Mouse (Mus musculus) kidney, embryonic 14.5 days (tissue): ENCODE data around the gene Sgta. TPM values are rescaled to one million over a fixed set of nuclear protein-coding genes. Genes with fewer than 3 reads are reported as not detected.

Experiments
- ATAC-seq: fragments of 200-750 bp; cut with Nextera tagmentation; 2 replicates; pipeline ENCODE4 v1.8.0; 2017; ENCODE audit warnings: moderate number of reproducible peaks, mild to moderate bottlenecking, moderate TSS enrichment, moderate library complexity; ENCODE audit not compliant: low FRiP score, low TSS enrichment
- H3K27ac ChIP-seq: fragments of 300-500 bp; sonication (generic); 2 replicates; pipeline ENCODE4 v1.5.1; 2014; ENCODE audit warnings: low read depth, mild to moderate bottlenecking, low read length, moderate library complexity, mixed read lengths
- H3K27me3 ChIP-seq: fragments of 300-500 bp; sonication (generic); 2 replicates; pipeline ENCODE4 v1.6.1; 2014; ENCODE audit warnings: mild to moderate bottlenecking, low read length; ENCODE audit not compliant: control insufficient read depth, insufficient read depth
- H3K36me3 ChIP-seq: fragments of 300-500 bp; sonication (generic); 2 replicates; pipeline ENCODE4 v1.6.1; 2014; ENCODE audit warnings: low read length, mixed read lengths; ENCODE audit not compliant: control insufficient read depth, insufficient read depth
- H3K4me1 ChIP-seq: fragments of 300-500 bp; sonication (generic); 2 replicates; pipeline ENCODE4 v1.6.1; 2014; ENCODE audit warnings: low read length, mixed read lengths; ENCODE audit not compliant: control insufficient read depth, insufficient read depth
- H3K4me2 ChIP-seq: fragments of 300-500 bp; sonication (generic); replicated peaks from 2 replicates; pipeline ENCODE4 v1.6.1; 2014; ENCODE audit warnings: low read depth, mild to moderate bottlenecking, low read length
- H3K4me3 ChIP-seq: fragments of 300-500 bp; sonication (generic); 2 replicates; pipeline ENCODE4 v1.5.1; 2014; ENCODE audit warnings: mild to moderate bottlenecking, low read length
- H3K9ac ChIP-seq: fragments of 300-500 bp; sonication (generic); 2 replicates; pipeline ENCODE4 v1.6.1; 2014; ENCODE audit warnings: low read depth, mild to moderate bottlenecking, low read length, moderate library complexity
- H3K9me3 ChIP-seq: fragments of 300-500 bp; sonication (generic); 2 replicates; pipeline ENCODE4 v1.6.1; 2016; ENCODE audit warnings: low read length; ENCODE audit not compliant: control insufficient read depth
- WGBS: fragments of 180-500 bp; shearing (Covaris S2); extraction: QIAGEN DNeasy Blood & Tissue Kit; methylation state at CpG from one replicate; pipeline ENCODE4 v1.1.7; 2014; 5-methylcytosine and 5-hydroxymethylcytosine counted together
- polyA plus RNA-seq: library from polyadenylated mRNA; unstranded; fragments of >200 nt; fragmentation: Nextera tagmentation; extraction: Ambion mirVana; gene quantifications from 2 replicates; pipeline ENCODE4 v1.2.1, GENCODE M21; 2014

Gene Sgta
- polyA plus RNA-seq, 1 experiment from 2014 or later, result 196 TPM

GRCm38 (mm10) chr10:80999362-81000196, 60.4 kb downstream of the Sgta start:
- no peak overlapping the region for H3K4me2 ChIP-seq
- no peaks in the 10 kb centered on the region for H3K36me3 ChIP-seq
- WGBS, result 28% methylated on average over 37 of the region's 37 CpGs
- no peak overlapping the region for H3K27ac ChIP-seq
- peaks cover 6% of the 10 kb centered on the region; the same call in 1 of the 2 replicates for H3K4me1 ChIP-seq
- ATAC-seq, result peak; percentile 69
- peaks cover 12% of the 10 kb centered on the region; the same call in 1 of the 2 replicates for H3K27me3 ChIP-seq
- no peak overlapping the region for H3K9ac ChIP-seq
- H3K4me3 ChIP-seq, result no peak overlapping the region
- H3K9me3 ChIP-seq, result no peaks in the 10 kb centered on the region

- H3K4me2 ChIP-seq, result no peak overlapping the region
- H3K27ac ChIP-seq, result no peak overlapping the region
- H3K9ac ChIP-seq, result no peak overlapping the region
- H3K4me1 ChIP-seq, result peaks cover 6% of the 10 kb centered on the region; the same call in 1 of the 2 replicates
- no peaks in the 10 kb centered on the region for H3K36me3 ChIP-seq
- WGBS, result 16% methylated on average over 12 of the region's 12 CpGs
- no peak overlapping the region for H3K4me3 ChIP-seq
- ATAC-seq, result no peak
- H3K9me3 ChIP-seq, result no peaks in the 10 kb centered on the region
- peaks cover 12% of the 10 kb centered on the region; the same call in 1 of the 2 replicates for H3K27me3 ChIP-seq
Measured at GRCm38 (mm10) chr10:80998778-80999177, 61.2 kb downstream of the Sgta start.

- 40% methylated on average over 14 of the region's 14 CpGs for WGBS
- Histone ChIP-seq H3K4me2 (no peak overlapping the region), H3K27me3 (peaks cover 12% of the 10 kb centered on the region; the same call in 1 of the 2 replicates), H3K4me1 (peaks cover 6% of the 10 kb centered on the region; the same call in 1 of the 2 replicates), H3K27ac (no peak overlapping the region), H3K9ac (no peak overlapping the region), H3K36me3 (no peaks in the 10 kb centered on the region), H3K9me3 (no peaks in the 10 kb centered on the region), H3K4me3 (no peak overlapping the region)
- ATAC-seq, result no peak
Measured at GRCm38 (mm10) chr10:80998021-80998420, 62.0 kb downstream of the Sgta start.

GRCm38 (mm10) chr10:80997332-80997731, 62.6 kb downstream of the Sgta start:
- Histone ChIP-seq H3K36me3 (no peaks in the 10 kb centered on the region), H3K9ac (no peak overlapping the region), H3K27me3 (peaks cover 12% of the 10 kb centered on the region; the same call in 1 of the 2 replicates), H3K4me1 (peaks cover 6% of the 10 kb centered on the region; the same call in 1 of the 2 replicates), H3K27ac (no peak overlapping the region), H3K9me3 (no peaks in the 10 kb centered on the region), H3K4me3 (no peak overlapping the region), H3K4me2 (no peak overlapping the region)
- ATAC-seq, result no peak
- WGBS, result 82% methylated on average over 8 of the region's 8 CpGs

GRCm38 (mm10) chr10:80996501-80996900, 63.5 kb downstream of the Sgta start:
- H3K4me3 ChIP-seq, result no peak overlapping the region
- 95% methylated on average over 8 of the region's 8 CpGs for WGBS
- H3K36me3 ChIP-seq, result no peaks in the 10 kb centered on the region
- no peak for ATAC-seq
- peaks cover 6% of the 10 kb centered on the region; the same call in 1 of the 2 replicates for H3K4me1 ChIP-seq
- H3K27ac ChIP-seq, result no peak overlapping the region
- no peak overlapping the region for H3K4me2 ChIP-seq
- H3K27me3 ChIP-seq, result peaks cover 12% of the 10 kb centered on the region; the same call in 1 of the 2 replicates
- H3K9me3 ChIP-seq, result no peaks in the 10 kb centered on the region
- H3K9ac ChIP-seq, result no peak overlapping the region

- Histone ChIP-seq H3K36me3 (no peaks in the 10 kb centered on the region), H3K27me3 (peaks cover 12% of the 10 kb centered on the region; the same call in 1 of the 2 replicates), H3K4me3 (no peak overlapping the region), H3K4me2 (no peak overlapping the region), H3K4me1 (peaks cover 6% of the 10 kb centered on the region; the same call in 1 of the 2 replicates), H3K27ac (no peak overlapping the region), H3K9ac (no peak overlapping the region), H3K9me3 (no peaks in the 10 kb centered on the region)
- no peak for ATAC-seq
- 13% methylated on average over 21 of the region's 21 CpGs for WGBS
Measured at GRCm38 (mm10) chr10:80995091-80995632, 64.8 kb downstream of the Sgta start.

- no peak for ATAC-seq
- H3K27me3 ChIP-seq, result peaks cover 11% of the 10 kb centered on the region; the same call in 1 of the 2 replicates
- H3K9me3 ChIP-seq, result no peaks in the 10 kb centered on the region
- no peak overlapping the region for H3K27ac ChIP-seq
- no peak overlapping the region for H3K9ac ChIP-seq
- WGBS, result 58% methylated on average over 4 of the region's 4 CpGs
- H3K4me3 ChIP-seq, result no peak overlapping the region
- H3K4me1 ChIP-seq, result peaks cover 3% of the 10 kb centered on the region; the same call in 1 of the 2 replicates
- H3K4me2 ChIP-seq, result no peak overlapping the region
- no peaks in the 10 kb centered on the region for H3K36me3 ChIP-seq
Measured at GRCm38 (mm10) chr10:80994621-80995020, 65.4 kb downstream of the Sgta start.
